Mouse (Mus musculus): ENCODE results near the gene Ccdc137. TPM values are rescaled to one million over a fixed set of nuclear protein-coding genes. Genes with fewer than 3 reads are reported as not detected.

Ccdc137 gene
- polyA plus RNA-seq, 1 experiment from 2014 or later: 18.2 TPM

DNA sequence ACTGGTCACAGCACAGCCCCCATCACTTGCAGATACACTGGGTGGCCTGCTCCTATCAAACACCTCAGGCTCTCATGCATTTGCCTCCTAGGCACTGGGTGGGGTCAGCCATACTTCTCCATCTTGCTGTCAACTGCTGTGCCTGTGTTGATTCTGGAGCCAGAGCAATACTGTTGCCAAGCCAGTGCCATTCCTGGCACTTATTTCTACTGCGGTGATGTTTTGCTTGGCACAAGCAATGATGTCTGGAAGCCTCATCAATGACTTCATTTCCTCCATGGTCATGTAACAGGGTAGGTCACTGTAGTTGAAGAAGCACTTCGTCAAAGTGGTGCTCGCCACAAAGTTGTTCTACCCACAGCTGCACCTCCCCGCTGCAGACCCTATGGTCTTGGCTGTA lies 7.6 kb downstream of the Ccdc137 start:
- Histone ChIP-seq H3K27me3 (ENCODE audit: control insufficient read depth, insufficient read depth, low read length) (no peaks in the 10 kb centered on the region), H3K4me2 (replicated peaks; ENCODE audit: low read depth) (no peak overlapping the region), H3K9me3 (ENCODE audit: control insufficient read depth, low read length) (no peaks in the 10 kb centered on the region), H3K4me3 (ENCODE audit: low read depth, low read length) (no peak overlapping the region), H3K27ac (replicated peaks) (no peak overlapping the region), H3K36me3 (ENCODE audit: control insufficient read depth, insufficient read depth, low read length) (peaks cover 7% of the 10 kb centered on the region; the same call in 1 of the 2 replicates), H3K4me1 (replicated peaks; ENCODE audit: control insufficient read depth, insufficient read depth) (peaks cover 3% of the 10 kb centered on the region; the same call in 1 of the 2 replicates), H3K9ac (ENCODE audit: low read length) (no peak overlapping the region)
- TF ChIP-seq CTCF (IDR thresholded peaks at IDR 0.05; ENCODE audit: low read depth) (no peak), EP300 (optimal IDR thresholded peaks at IDR 0.05) (no peak)
- 80% methylated on average over 4 of the region's 4 CpGs for WGBS
- DNase-seq (ENCODE audit: low spot score) (no peak), ATAC-seq (ENCODE audit: low FRiP score, low TSS enrichment) (no peak)

DNA sequence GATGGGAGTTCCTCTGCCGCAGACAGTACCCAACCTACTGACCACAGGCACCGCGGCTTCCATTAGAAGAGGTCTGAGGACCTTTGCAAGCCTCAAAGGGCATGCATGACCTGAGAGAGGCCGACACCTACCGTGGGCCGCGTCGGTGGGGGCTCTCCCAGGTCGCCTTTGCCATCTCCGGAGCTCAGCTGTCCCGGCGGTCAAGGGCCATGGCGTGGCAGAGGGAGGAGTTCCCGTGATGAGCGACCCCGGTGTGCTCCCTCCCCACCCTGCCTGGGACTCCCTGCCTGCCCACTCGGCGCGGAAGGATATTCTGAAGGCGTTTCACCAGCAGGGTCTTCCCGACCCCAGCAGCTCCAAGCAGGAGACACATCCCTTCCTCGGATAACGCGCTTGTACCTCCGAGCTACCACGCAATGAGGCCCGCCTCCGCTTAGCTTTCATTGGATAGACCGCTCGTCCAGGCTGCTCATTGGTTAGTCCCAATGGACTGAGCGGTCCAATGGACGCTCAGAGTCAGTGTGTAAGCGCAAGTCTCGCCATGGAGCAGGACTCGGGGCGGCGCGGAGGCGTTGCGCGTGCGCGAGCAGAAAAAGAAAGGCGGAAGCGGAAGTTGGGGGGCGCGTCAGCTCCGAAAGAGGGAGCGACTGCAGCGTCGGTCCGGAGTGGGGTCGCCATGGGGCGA lies 9.3 kb downstream of the Ccdc137 start, which contains the start of gene Arl16:
Arl16 (minus strand) TSS at position 557 of the 685 bp plus-strand sequence.
- peaks cover 3% of the 10 kb centered on the region; the same call in 1 of the 2 replicates for H3K4me1 ChIP-seq (replicated peaks; ENCODE audit: control insufficient read depth, insufficient read depth)
- no peaks in the 10 kb centered on the region for H3K9me3 ChIP-seq (ENCODE audit: control insufficient read depth, low read length)
- TF ChIP-seq CTCF (IDR thresholded peaks at IDR 0.05; ENCODE audit: low read depth): 0 out of 2 replicates have a peak, but pooled peaks have one; percentile 9
- TF ChIP-seq EP300 (optimal IDR thresholded peaks at IDR 0.05): no peak
- DNase-seq (ENCODE audit: low spot score) (peak; percentile 97), ATAC-seq (ENCODE audit: low FRiP score, low TSS enrichment) (peak; percentile 100)
- H3K27ac ChIP-seq (replicated peaks): peak within 1 kb of the TSS; percentile 65; the same call in 1 of the 2 replicates
- H3K36me3 ChIP-seq (ENCODE audit: control insufficient read depth, insufficient read depth, low read length): peaks cover 22% of the 10 kb centered on the region
- no peaks in the 10 kb centered on the region for H3K27me3 ChIP-seq (ENCODE audit: control insufficient read depth, insufficient read depth, low read length)
- WGBS: under 1% methylated on average over 52 of the region's 54 CpGs
- H3K4me2 ChIP-seq (replicated peaks; ENCODE audit: low read depth): peak within 1 kb of the TSS; percentile 87
- peak within 1 kb of the TSS; percentile 88 for H3K4me3 ChIP-seq (ENCODE audit: low read depth, low read length)
- peak within 1 kb of the TSS; percentile 85 for H3K9ac ChIP-seq (ENCODE audit: low read length)

DNA sequence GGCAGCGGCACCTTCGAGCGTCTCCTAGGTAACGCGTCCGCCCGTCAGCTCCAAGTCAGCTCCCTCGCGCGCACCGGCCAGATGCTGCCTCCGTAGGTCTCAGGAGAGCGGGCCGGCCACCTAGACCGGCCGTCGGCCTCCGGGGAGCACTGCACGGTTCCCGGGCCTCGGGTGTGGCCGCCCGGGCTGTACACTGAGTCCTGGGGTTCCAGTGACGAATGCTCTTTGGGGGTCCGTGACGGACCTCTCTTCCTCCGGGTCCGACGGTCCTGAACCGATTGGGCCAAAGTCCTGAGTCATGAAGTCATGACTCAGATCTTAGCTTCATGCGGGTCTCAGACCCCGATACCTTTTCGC lies 9.8 kb downstream of the Ccdc137 start:
- TF ChIP-seq EP300 (optimal IDR thresholded peaks at IDR 0.05) (no peak), CTCF (IDR thresholded peaks at IDR 0.05; ENCODE audit: low read depth) (no peak)
- Histone ChIP-seq H3K9me3 (ENCODE audit: control insufficient read depth, low read length) (no peaks in the 10 kb centered on the region), H3K4me1 (replicated peaks; ENCODE audit: control insufficient read depth, insufficient read depth) (peaks cover 3% of the 10 kb centered on the region; the same call in 1 of the 2 replicates), H3K9ac (ENCODE audit: low read length) (peak overlapping the region; percentile 85), H3K27me3 (ENCODE audit: control insufficient read depth, insufficient read depth, low read length) (no peaks in the 10 kb centered on the region), H3K36me3 (ENCODE audit: control insufficient read depth, insufficient read depth, low read length) (peaks cover 26% of the 10 kb centered on the region), H3K27ac (replicated peaks) (peak overlapping the region; percentile 65; the same call in 1 of the 2 replicates), H3K4me3 (ENCODE audit: low read depth, low read length) (peak overlapping the region; percentile 88), H3K4me2 (replicated peaks; ENCODE audit: low read depth) (peak overlapping the region; percentile 87)
- under 1% methylated on average over 33 of the region's 33 CpGs for WGBS
- ATAC-seq (ENCODE audit: low FRiP score, low TSS enrichment) (peak; percentile 62), DNase-seq (ENCODE audit: low spot score) (no peak)

GRCm38 (mm10) chr11:120472052-120472451 lies 14.1 kb downstream of the Ccdc137 start:
- no peak overlapping the region for H3K27ac ChIP-seq (replicated peaks)
- no peaks in the 10 kb centered on the region for H3K9me3 ChIP-seq (ENCODE audit: control insufficient read depth, low read length)
- ATAC-seq (ENCODE audit: low FRiP score, low TSS enrichment) (no peak), DNase-seq (ENCODE audit: low spot score) (no peak)
- H3K4me2 ChIP-seq (replicated peaks; ENCODE audit: low read depth): no peak overlapping the region
- no peaks in the 10 kb centered on the region; the same call in 1 of the 2 replicates for H3K4me1 ChIP-seq (replicated peaks; ENCODE audit: control insufficient read depth, insufficient read depth)
- TF ChIP-seq EP300 (optimal IDR thresholded peaks at IDR 0.05) (no peak), CTCF (IDR thresholded peaks at IDR 0.05; ENCODE audit: low read depth) (no peak)
- WGBS: 97% methylated on average over 6 of the region's 6 CpGs
- no peak overlapping the region for H3K4me3 ChIP-seq (ENCODE audit: low read depth, low read length)
- H3K9ac ChIP-seq (ENCODE audit: low read length): no peak overlapping the region
- H3K27me3 ChIP-seq (ENCODE audit: control insufficient read depth, insufficient read depth, low read length): no peaks in the 10 kb centered on the region
- peaks cover 31% of the 10 kb centered on the region for H3K36me3 ChIP-seq (ENCODE audit: control insufficient read depth, insufficient read depth, low read length)

GRCm38 (mm10) chr11:120483448-120483934 lies 25.6 kb downstream of the Ccdc137 start:
- H3K4me1 ChIP-seq (replicated peaks; ENCODE audit: control insufficient read depth, insufficient read depth): no peaks in the 10 kb centered on the region; the same call in 1 of the 2 replicates
- H3K36me3 ChIP-seq (ENCODE audit: control insufficient read depth, insufficient read depth, low read length): peaks cover 34% of the 10 kb centered on the region
- H3K27ac ChIP-seq (replicated peaks): peak overlapping the region; percentile 75; the same call in 1 of the 2 replicates
- 83% methylated on average over 7 of the region's 7 CpGs for WGBS
- no peak for DNase-seq (ENCODE audit: low spot score)
- ATAC-seq (ENCODE audit: low FRiP score, low TSS enrichment): no peak
- H3K27me3 ChIP-seq (ENCODE audit: control insufficient read depth, insufficient read depth, low read length): no peaks in the 10 kb centered on the region
- H3K4me2 ChIP-seq (replicated peaks; ENCODE audit: low read depth): no peak overlapping the region; the same call in 1 of the 2 replicates
- H3K9ac ChIP-seq (ENCODE audit: low read length): peak overlapping the region; percentile 89; the same call in 1 of the 2 replicates
- H3K9me3 ChIP-seq (ENCODE audit: control insufficient read depth, low read length): no peaks in the 10 kb centered on the region
- no peak for TF ChIP-seq CTCF (IDR thresholded peaks at IDR 0.05; ENCODE audit: low read depth)
- no peak for TF ChIP-seq EP300 (optimal IDR thresholded peaks at IDR 0.05)
- H3K4me3 ChIP-seq (ENCODE audit: low read depth, low read length): no peak overlapping the region
